10 mouse cellular contexts compared by ENCODE assay signal in genomic region chr19:5654720-5655298, GRCm38 (mm10). TPM values are rescaled to one million over a fixed set of nuclear protein-coding genes. Genes with fewer than 3 reads are reported as not detected.
DNase-seq lines count a peak whose midpoint lies in the region; ATAC-seq lines count a peak whose summit lies in the region.
"Had no signal": no experiment of that assay in that cellular context is flagged by ENCODE, and none has a peak within 500 bp of the region (broad histone marks: within the 10 kb centered on the region; RNA-seq: fewer than 3 reads in every experiment).

No protein-coding gene starts in this region.

- H3K4me2 ChIP-seq in heart, embryonic 11.5 days = peak overlapping the region; percentile 83
- H3K4me2 ChIP-seq in hindbrain, embryonic 11.5 days (replicated peaks; ENCODE audit: low read depth, low read length) = peak overlapping the region; percentile 82
- peak overlapping the region; percentile 76 for H3K4me2 ChIP-seq in midbrain, embryonic 11.5 days

- no peaks in the 10 kb centered on the region for H3K9me3 ChIP-seq in heart, embryonic 11.5 days (replicated peaks; ENCODE audit: control insufficient read depth, low read length)
- no peaks in the 10 kb centered on the region for H3K9me3 ChIP-seq in hindbrain, embryonic 11.5 days (ENCODE audit: control insufficient read depth, low read length)
- H3K9me3 ChIP-seq in midbrain, embryonic 11.5 days (ENCODE audit: control insufficient read depth, low read length) = no peaks in the 10 kb centered on the region

- 19% methylated on average over 43 of the region's 43 CpGs for WGBS in heart, embryonic 11.5 days (ENCODE audit: insufficient replicate concordance)
- WGBS in hindbrain, embryonic 11.5 days = 8% methylated on average over 42 of the region's 43 CpGs
- WGBS in midbrain, embryonic 11.5 days = 6% methylated on average over 43 of the region's 43 CpGs

- intact Hi-C loops in heart, postnatal 10 days (cut with DNase I) = no loop called here

- DNase-seq in heart, postnatal 10 days = no peak
- peak; percentile 53 for DNase-seq in R1 (ENCODE audit: low read depth, low spot score)
- DNase-seq in hindbrain, embryonic 11.5 days (ENCODE audit: low spot score) = peak; percentile 38
- peak; percentile 90 for DNase-seq in midbrain, embryonic 11.5 days (ENCODE audit: low spot score, missing footprints)
- no peak for DNase-seq in right cerebral cortex, postnatal 36 days (ENCODE audit: low spot score in 2 of 2)
- DNase-seq in yolk sac, embryonic 10.5 days (ENCODE audit: low spot score) = no peak
- no peak for DNase-seq in testis, postnatal 10 days (ENCODE audit: low spot score)
- DNase-seq: thymus, adult 2 months had no signal

- H3K36me3 ChIP-seq in heart, embryonic 11.5 days (ENCODE audit: control insufficient read depth, insufficient read depth, low read length) = peaks cover 8% of the 10 kb centered on the region
- no peaks in the 10 kb centered on the region for H3K36me3 ChIP-seq in hindbrain, embryonic 11.5 days (ENCODE audit: control insufficient read depth, insufficient read depth, low read length)
- no peaks in the 10 kb centered on the region for H3K36me3 ChIP-seq in midbrain, embryonic 11.5 days (ENCODE audit: control insufficient read depth, insufficient read depth, low read length)

- peaks cover 12% of the 10 kb centered on the region for H3K4me1 ChIP-seq in heart, embryonic 11.5 days (ENCODE audit: control insufficient read depth, insufficient read depth, low read length)
- peaks cover 6% of the 10 kb centered on the region for H3K4me1 ChIP-seq in hindbrain, embryonic 11.5 days (replicated peaks; ENCODE audit: control insufficient read depth, insufficient read depth, low read length)
- H3K4me1 ChIP-seq in midbrain, embryonic 11.5 days (ENCODE audit: control insufficient read depth, insufficient read depth, low read length) = peaks cover 13% of the 10 kb centered on the region

- peak overlapping the region; percentile 47 for H3K4me3 ChIP-seq in heart, embryonic 11.5 days (ENCODE audit: low read depth, low read length)
- peak overlapping the region; percentile 39 for H3K4me3 ChIP-seq in hindbrain, embryonic 11.5 days (ENCODE audit: low read depth, low read length)
- H3K4me3 ChIP-seq in midbrain, embryonic 11.5 days (ENCODE audit: low read depth, low read length) = peak overlapping the region; percentile 39

- no peak overlapping the region for H3K27ac ChIP-seq in heart, embryonic 11.5 days (ENCODE audit: low read depth, low read length)
- no peak overlapping the region for H3K27ac ChIP-seq in hindbrain, embryonic 11.5 days (ENCODE audit: low read depth, low read length)
- no peak overlapping the region for H3K27ac ChIP-seq in midbrain, embryonic 11.5 days (ENCODE audit: low read depth, low read length)

- H3K9ac ChIP-seq in heart, embryonic 11.5 days (ENCODE audit: low read depth, low read length) = peak overlapping the region; percentile 49
- peak overlapping the region; percentile 49 for H3K9ac ChIP-seq in hindbrain, embryonic 11.5 days (ENCODE audit: low read depth, low read length)
- H3K9ac ChIP-seq in midbrain, embryonic 11.5 days (ENCODE audit: low read length) = peak overlapping the region; percentile 3; the same call in 1 of the 2 replicates

- no peak for ATAC-seq in heart, embryonic 11.5 days (replicated peaks; ENCODE audit: insufficient number of reproducible peaks, low FRiP score, low TSS enrichment)
- ATAC-seq in hindbrain, embryonic 11.5 days (ENCODE audit: low FRiP score) = peak; percentile 14; the same call in 1 of the 2 replicates
- ATAC-seq in midbrain, embryonic 11.5 days (ENCODE audit: low FRiP score) = peak; percentile 57; the same call in 1 of the 2 replicates
- ATAC-seq: CD4-positive, CD25-positive, alpha-beta regulatory T cell, adult 4 months had no signal

- peaks cover 22% of the 10 kb centered on the region for H3K27me3 ChIP-seq in heart, embryonic 11.5 days (ENCODE audit: control insufficient read depth, insufficient read depth, low read length)
- peaks cover 27% of the 10 kb centered on the region for H3K27me3 ChIP-seq in hindbrain, embryonic 11.5 days (ENCODE audit: control insufficient read depth, insufficient read depth, low read length)
- peaks cover 25% of the 10 kb centered on the region for H3K27me3 ChIP-seq in midbrain, embryonic 11.5 days (ENCODE audit: control insufficient read depth, insufficient read depth, low read length)

RNA-seq across cellular contexts. Expression of gene Sipa1, which starts 8.7 kb away (rescaled TPM):
- 15.8 and 18.8 TPM in 2 replicates for polyA plus RNA-seq in heart, embryonic 11.5 days (2014; fragmentation: Nextera tagmentation; extraction: Ambion mirVana)
- 10 to 100 TPM; 44.2 to 49.6 TPM for total RNA-seq in heart, postnatal 10 days (2021)
- polyA plus RNA-seq in hindbrain, embryonic 11.5 days (2014; fragmentation: Nextera tagmentation; extraction: Ambion mirVana) = 7.8 and 8.2 TPM in 2 replicates
- 8.8 and 10.9 TPM in 2 replicates for polyA plus RNA-seq in midbrain, embryonic 11.5 days (2014; fragmentation: Nextera tagmentation; extraction: Ambion mirVana)

RNA-seq across cellular contexts. Expression of gene Rela, which starts 17.5 kb away (rescaled TPM):
- 35.7 and 36.2 TPM in 2 replicates for polyA plus RNA-seq in heart, embryonic 11.5 days (2014; fragmentation: Nextera tagmentation; extraction: Ambion mirVana)
- total RNA-seq in heart, postnatal 10 days (2021) = 10 to 100 TPM; 32.6 to 38.2 TPM
- 27.2 and 29.6 TPM in 2 replicates for polyA plus RNA-seq in hindbrain, embryonic 11.5 days (2014; fragmentation: Nextera tagmentation; extraction: Ambion mirVana)
- polyA plus RNA-seq in midbrain, embryonic 11.5 days (2014; fragmentation: Nextera tagmentation; extraction: Ambion mirVana) = 24.6 and 29.9 TPM in 2 replicates

RNA-seq across cellular contexts. Expression of gene Map3k11, which starts 33.7 kb away (rescaled TPM):
- polyA plus RNA-seq in heart, embryonic 11.5 days (2014; fragmentation: Nextera tagmentation; extraction: Ambion mirVana) = 16.9 and 21.0 TPM in 2 replicates
- total RNA-seq in heart, postnatal 10 days (2021) = 10 to 100 TPM; 41.3 to 47.8 TPM
- polyA plus RNA-seq in hindbrain, embryonic 11.5 days (2014; fragmentation: Nextera tagmentation; extraction: Ambion mirVana) = 13.4 and 14.7 TPM in 2 replicates
- polyA plus RNA-seq in midbrain, embryonic 11.5 days (2014; fragmentation: Nextera tagmentation; extraction: Ambion mirVana) = 14.0 and 17.3 TPM in 2 replicates

RNA-seq across cellular contexts. Expression of gene Pcnx3, which starts 33.9 kb away (rescaled TPM):
- 21.3 and 21.5 TPM in 2 replicates for polyA plus RNA-seq in heart, embryonic 11.5 days (2014; fragmentation: Nextera tagmentation; extraction: Ambion mirVana)
- 10 to 100 TPM; 34.7 to 37.9 TPM for total RNA-seq in heart, postnatal 10 days (2021)
- polyA plus RNA-seq in hindbrain, embryonic 11.5 days (2014; fragmentation: Nextera tagmentation; extraction: Ambion mirVana) = 22.9 and 23.1 TPM in 2 replicates
- polyA plus RNA-seq in midbrain, embryonic 11.5 days (2014; fragmentation: Nextera tagmentation; extraction: Ambion mirVana) = 18.6 and 23.1 TPM in 2 replicates

RNA-seq across cellular contexts. Expression of gene Kat5, which starts 44.8 kb away (rescaled TPM):
- polyA plus RNA-seq in heart, embryonic 11.5 days (2014; fragmentation: Nextera tagmentation; extraction: Ambion mirVana) = 20.9 and 23.4 TPM in 2 replicates
- 10 to 100 TPM; 34.2 to 43.5 TPM for total RNA-seq in heart, postnatal 10 days (2021)
- 36.9 and 39.3 TPM in 2 replicates for polyA plus RNA-seq in hindbrain, embryonic 11.5 days (2014; fragmentation: Nextera tagmentation; extraction: Ambion mirVana)
- polyA plus RNA-seq in midbrain, embryonic 11.5 days (2014; fragmentation: Nextera tagmentation; extraction: Ambion mirVana) = 36.9 and 40.0 TPM in 2 replicates

Comparison
In these comparisons a context has a peak if more than half of its experiments do, and no peak if none do; other contexts are left out.
1. DNase-seq: peak in R1 (single experiment), hindbrain, embryonic 11.5 days (single experiment) and midbrain, embryonic 11.5 days (single experiment); none in heart, postnatal 10 days (0 of 2), right cerebral cortex, postnatal 36 days (0 of 2), yolk sac, embryonic 10.5 days (single experiment) and testis, postnatal 10 days (single experiment).
2. Peak in every context shown above with its lines, with median percentiles within 50 percentile points of each other: H3K4me2 ChIP-seq, H3K4me3 ChIP-seq and H3K9ac ChIP-seq.